Mouse (Mus musculus) thymus, adult 2 months (tissue): Measurements from ENCODE around the gene Ano8.

Experiments
- CTCF ChIP-seq: fragments of 200-500 bp; IDR thresholded peaks from 2 replicates; pipeline ENCODE4 v1.5.1; 2012; ENCODE audit warnings: mild to moderate bottlenecking, control low read depth, low read length, moderate library complexity, borderline replicate concordance; ENCODE audit not compliant: control insufficient read depth, poor library complexity, insufficient read depth; ENCODE audit errors: extremely low read depth
- POLR2A ChIP-seq: fragments of 200-500 bp; IDR thresholded peaks from 2 replicates; pipeline ENCODE4 v1.6.1; 2012; ENCODE audit warnings: mild to moderate bottlenecking, low read length, control low read depth, moderate library complexity; ENCODE audit not compliant: control insufficient read depth, poor library complexity, insufficient read depth; ENCODE audit errors: extremely low read depth

DNA sequence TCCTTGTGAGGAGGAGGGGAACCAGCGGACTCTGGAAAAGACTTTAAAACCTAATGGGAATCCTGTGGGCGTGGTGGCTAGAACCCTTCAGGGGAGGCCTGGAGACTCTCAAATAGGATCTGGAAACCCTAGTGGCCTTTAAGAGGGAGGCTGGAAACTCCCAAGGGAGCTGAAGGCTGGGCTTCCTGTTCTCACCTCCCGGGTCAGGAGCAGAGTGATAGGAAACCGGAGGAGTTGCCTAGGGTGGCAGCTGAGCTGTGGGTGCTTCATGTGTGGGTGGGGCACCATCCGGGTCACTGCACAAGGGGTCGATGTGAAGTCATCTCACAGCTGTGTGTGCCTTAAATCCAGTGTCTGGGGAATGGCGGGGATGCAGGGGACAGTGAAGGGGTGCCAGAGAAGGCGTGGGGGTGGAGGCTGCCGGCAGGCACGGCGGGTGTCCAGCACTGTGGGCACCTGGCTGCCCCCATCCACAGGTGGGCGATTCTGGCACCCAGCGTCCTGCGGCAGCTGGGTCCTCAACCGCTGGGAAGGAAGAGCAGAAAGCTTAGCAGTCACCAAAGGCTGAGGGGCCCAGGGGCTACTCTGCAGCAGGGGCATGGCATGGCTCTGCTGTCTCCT is 12.2 kb upstream of the Ano8 start:
- TF ChIP-seq POLR2A, result no peak
- no peak for TF ChIP-seq CTCF
